Mouse (Mus musculus) B cell, adult 67 days (primary cell): ENCODE results near the gene Rcsd1. TPM values are rescaled to one million over a fixed set of nuclear protein-coding genes. Genes with fewer than 3 reads are reported as not detected.

Experiments used
- total RNA-seq, 2 experiments: library from RNA; stranded (reverse); gene quantifications; 4 replicates each; pipeline ENCODE4 v1.2.4; 2023

Gene Rcsd1
- total RNA-seq, result 100 to 1,000 TPM; 284 to 306 TPM

DNA sequence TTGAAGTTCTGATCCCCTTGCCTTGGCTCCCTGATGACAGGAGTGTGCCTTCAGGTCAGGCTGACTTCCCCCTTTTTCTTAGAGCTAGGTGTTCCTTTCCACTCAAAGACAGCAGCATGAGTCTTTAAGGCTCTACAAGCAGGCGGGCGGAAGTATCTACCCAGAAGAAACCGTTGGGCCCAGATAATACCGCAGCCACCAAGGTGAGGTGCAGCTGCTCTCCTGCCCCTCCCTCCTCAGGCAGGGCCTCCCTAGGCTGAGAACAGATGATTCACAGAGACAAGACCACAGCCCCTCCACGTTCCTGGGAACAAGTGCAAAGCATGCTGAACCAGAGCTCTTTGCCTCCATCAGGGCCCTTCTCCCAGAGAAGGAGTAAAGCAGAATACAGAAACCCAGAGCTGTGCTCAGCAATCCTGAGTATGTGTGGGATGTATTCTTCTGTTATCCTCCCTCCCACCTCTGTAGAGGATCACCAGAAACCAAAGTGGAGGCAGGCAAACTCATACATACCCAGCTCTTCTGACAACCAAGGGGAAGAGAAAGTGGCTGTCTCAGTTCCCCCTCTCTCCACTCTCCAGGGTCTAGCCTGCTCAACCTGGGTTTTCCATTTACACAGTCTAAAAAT is at the start of gene Rcsd1:
Gene Rcsd1, minus strand, starts transcription at position 129 of the 628 bp plus-strand sequence.

DNA sequence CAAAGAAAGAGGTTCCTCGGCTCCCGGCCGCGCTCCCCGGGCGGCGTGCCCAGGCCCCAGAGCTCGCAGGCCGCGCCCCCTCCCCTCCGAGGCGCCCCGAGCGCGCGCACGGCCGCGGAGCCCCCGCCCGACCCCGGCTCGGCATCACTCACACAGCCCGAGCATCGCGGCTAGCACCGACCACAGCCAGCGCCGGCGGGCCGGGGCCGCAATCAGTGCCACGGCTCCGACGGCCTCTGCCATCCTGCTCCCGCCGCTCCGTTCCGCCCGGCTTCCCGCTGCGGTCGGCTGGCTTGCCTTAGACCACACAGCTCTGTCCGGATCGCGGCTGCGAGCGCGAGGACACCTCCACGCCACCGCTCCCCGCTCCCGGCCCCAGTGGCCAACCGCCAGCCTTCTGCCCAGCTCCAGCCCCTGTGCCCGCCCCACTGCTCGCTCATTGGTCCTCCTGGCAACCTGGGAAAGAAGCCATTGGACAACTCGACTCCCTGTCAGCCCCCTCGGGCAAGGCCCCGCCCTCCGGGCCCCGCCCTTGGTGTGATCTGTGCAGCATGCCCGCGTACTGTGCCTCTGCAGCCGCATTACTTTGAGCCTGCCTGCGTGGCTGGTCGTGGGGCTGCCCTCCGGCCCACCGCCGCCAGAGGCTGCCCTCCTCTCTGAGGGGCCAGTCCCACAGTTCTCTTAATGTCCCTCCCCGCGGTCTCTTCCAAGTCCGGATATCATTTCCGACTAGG is 75.2 kb downstream of the Rcsd1 start, which contains the start of gene Mpzl1:
Gene Mpzl1, minus strand, starts transcription at position 388 of the 734 bp plus-strand sequence.

Other genes starting within 250 kb of the Rcsd1 start
- 10 to 100 TPM; 28.4 to 29.3 TPM for gene Dcaf6, start 249.3 kb downstream of the Rcsd1 start, total RNA-seq
- gene Mpc2, start 249.1 kb downstream of the Rcsd1 start, total RNA-seq, result 10 to 100 TPM; 29.7 to 30.3 TPM
- under 1 TPM in 1 of 2 experiments, not detected in 1; 0.80 TPM for gene Adcy10, start 224.6 kb downstream of the Rcsd1 start, total RNA-seq
- 1 to 10 TPM in 1 of 2 experiments, not detected in 1; 1.3 TPM for gene Mpzl1, start 75.2 kb downstream of the Rcsd1 start, total RNA-seq
- gene Creg1, start 54.0 kb upstream of the Rcsd1 start, total RNA-seq, result 10 to 100 TPM in 1 of 2 experiments, 1 to 10 TPM in 1; 8.2 to 11.1 TPM
- 1 to 10 TPM; 1.3 to 2.3 TPM for gene Cd247, start 78.9 kb upstream of the Rcsd1 start, total RNA-seq